Mouse (Mus musculus) testis, postnatal 10 days (tissue): ENCODE measurements around the gene Trim80.
"Not testable (repeated sequence)": the region's sequence is repeated elsewhere in the genome, so short reads cannot be mapped to it uniquely, and the experiment has no call there.

Experiments
- DNase-seq: peaks from one replicate; pipeline ENCODE4 v3.0.0; 2021; ENCODE audit warnings: low spot score

Gene Trim80

GRCm38 (mm10) chr11:115462243-115462891, 22.0 kb downstream of the Trim80 start, which contains the start of gene Slc16a5:
Gene Slc16a5, plus strand, starts transcription at chr11:115462474.
- DNase-seq, result no peak

DNA sequence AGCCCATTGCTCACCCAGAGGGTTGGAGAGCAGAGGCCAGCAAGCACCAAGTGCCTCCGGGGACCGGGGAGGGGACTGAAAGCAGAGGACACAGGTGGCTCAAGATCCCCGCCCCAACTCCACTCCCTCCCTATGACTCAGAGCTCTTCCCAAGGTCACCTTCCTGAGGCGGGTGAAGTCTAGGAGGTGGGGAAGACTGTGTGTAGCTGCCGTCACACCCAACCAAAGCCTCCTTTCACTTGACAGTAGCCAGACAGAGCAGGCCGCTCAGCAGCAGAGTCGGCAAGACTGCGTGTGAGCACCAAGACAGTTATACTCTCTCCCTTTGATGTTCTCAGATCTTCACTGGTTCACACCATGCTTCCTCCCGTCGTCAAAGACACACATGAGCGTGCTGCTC, 23.1 kb downstream of the Trim80 start:
- no peak for DNase-seq

GRCm38 (mm10) chr11:115464851-115465250, 24.5 kb downstream of the Trim80 start:
- no peak for DNase-seq

DNA sequence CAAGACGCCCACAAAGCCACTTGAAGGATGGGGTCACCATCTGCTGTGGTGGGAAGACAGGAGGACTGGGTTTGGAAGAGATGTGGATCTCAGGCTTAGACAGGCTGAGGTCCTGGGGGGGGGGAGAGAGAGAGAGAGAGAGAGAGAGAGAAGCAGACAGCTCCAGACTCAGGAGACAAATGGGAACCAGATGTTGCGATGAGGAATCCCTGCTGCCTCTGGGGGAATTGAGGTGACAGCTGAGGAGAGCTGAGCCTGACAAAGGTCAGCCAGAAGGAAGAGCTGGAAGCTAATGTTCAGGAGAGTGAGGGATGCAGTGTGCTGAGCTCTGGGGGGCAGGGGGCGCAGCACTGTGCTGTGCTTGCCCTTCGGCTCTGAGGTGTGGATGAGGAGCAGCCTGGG, 26.9 kb downstream of the Trim80 start:
- DNase-seq, result no peak

DNA sequence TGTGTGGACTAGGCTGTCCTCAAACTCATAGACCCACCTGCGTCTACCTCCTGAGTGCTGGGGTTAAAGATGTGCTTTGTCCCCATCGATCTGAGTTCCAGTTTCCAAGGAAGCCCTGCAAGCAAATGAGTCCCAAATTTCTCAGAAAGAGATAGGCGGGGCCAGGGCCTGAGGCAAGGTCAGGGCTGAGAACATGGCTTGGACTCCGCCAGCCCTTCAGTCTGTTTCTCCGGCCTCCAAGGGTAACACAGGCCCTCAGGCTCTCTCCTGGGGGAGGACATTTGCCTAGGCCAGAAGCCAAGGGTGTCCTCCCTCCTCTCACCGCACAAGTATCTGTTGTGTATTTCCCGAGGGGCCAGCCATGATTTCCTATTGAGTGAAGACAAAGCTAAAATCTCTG, 31.8 kb downstream of the Trim80 start:
- DNase-seq, result no peak

- DNase-seq, result peak; percentile 96
These were observed 33.4 kb downstream of the Trim80 start for GRCm38 (mm10) chr11:115473626-115474275.

DNA sequence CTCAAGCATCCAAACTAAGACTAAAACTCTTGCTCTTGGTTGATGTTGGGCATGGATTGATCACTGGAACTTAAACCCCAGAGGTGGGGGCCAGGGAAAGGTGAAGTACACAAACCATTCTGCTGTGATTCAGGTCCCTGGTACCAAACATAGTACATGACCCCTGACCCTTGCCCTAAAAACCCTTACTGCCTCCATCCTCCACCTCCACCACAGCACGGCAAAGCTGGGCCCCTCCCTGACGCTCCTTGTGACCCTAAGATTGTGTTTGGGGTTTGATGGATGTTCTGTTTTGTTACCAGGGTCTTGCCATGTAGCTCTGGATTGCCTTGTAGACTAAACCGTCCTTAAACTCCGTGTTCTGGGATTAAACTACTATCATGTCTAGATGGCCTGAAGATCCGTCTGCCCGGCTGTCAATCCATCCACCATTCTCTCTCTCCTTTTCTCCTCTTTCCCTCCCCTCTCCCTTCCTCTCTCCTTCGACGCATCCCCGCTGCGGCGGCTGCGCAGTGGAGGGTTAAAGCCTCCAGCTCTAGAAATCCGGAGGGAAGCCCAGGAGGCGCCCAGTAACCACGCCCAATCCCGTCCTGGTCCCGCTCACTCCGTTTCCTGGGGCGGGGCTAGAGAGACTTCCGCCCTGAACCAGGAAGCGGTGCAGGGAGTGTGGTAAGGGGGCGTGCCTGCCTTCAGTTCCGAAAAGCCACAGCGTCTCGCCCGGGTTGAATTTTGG, 34.8 kb downstream of the Trim80 start, which contains the start of gene Armc7:
Armc7 (plus strand) TSS at position 643 of the 733 bp plus-strand sequence.
- peak; percentile 97 for DNase-seq

GRCm38 (mm10) chr11:115475758-115476237, 35.5 kb downstream of the Trim80 start:
- no peak for DNase-seq

DNA sequence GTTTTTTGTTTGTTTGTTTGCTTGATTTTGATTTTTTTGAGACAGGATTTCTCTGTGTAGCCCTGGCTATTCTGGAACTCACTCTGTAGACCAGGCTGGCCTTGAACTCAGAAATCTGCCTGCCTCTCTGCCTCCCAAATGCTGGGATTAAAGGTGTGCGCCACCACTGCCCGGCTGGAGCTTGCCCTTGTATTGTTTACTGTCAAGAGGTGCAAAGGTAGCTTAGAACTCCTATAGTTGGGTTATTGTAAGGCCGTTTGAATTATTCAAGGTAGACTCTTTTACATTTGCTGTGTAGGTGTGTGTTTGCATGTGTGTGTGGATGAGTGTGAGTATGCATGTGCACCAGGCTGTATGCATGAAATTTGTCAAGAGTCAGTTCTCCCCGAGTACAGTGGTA, 36.3 kb downstream of the Trim80 start:
- not testable (repeated sequence) for DNase-seq

DNA sequence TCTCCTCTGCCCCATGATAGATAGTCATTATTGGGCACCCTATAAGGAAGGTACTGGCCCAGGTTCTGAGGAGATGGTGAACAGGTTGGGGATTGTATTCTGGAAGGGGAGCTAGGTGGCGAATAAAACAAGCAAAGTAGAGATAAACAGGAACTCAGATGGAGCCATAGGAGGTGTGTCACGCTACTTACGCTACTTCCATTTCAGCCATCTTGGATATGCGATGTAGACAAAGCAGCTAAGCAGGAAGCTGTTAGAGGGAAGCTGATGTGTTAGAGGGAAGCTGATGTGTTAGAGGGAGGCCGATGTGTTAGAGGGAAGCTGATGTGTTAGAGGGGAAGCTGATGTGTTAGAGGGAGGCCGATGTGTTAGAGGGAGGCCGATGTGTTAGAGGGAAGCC, 37.0 kb downstream of the Trim80 start:
- not testable (repeated sequence) for DNase-seq

DNA sequence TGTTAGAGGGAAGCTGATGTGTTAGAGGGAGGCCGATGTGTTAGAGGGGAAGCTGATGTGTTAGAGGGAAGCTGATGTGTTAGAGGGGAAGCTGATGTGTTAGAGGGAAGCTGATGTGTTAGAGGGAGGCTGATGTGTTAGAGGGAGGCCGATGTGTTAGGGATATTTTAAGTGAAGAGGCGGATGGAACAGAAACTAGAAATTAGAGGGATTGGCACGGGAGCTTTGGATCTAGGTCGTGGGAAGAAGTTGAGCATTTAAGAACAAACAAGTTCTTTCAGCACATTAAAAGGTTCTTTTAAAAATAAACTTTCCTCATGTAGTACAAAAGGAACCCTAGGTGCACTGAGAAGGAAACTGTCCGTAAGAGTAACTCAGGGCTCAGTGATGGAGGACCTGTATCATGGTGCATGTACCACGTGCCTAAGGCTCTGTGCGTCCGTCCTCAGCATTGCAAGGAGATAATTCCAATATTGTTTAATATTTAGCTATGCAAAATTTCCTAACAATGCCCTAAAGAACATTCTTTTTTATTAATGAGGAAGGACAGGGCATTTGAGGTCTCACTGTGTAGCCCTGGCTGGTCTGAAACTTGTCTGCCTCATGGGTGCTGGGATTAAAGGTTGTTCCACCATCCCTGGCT, 38.1 kb downstream of the Trim80 start:
- no peak for DNase-seq

GRCm38 (mm10) chr11:115481553-115482259, 41.4 kb downstream of the Trim80 start:
- no peak for DNase-seq

- DNase-seq, result no peak
These were observed 42.9 kb downstream of the Trim80 start for GRCm38 (mm10) chr11:115483278-115483677.

DNA sequence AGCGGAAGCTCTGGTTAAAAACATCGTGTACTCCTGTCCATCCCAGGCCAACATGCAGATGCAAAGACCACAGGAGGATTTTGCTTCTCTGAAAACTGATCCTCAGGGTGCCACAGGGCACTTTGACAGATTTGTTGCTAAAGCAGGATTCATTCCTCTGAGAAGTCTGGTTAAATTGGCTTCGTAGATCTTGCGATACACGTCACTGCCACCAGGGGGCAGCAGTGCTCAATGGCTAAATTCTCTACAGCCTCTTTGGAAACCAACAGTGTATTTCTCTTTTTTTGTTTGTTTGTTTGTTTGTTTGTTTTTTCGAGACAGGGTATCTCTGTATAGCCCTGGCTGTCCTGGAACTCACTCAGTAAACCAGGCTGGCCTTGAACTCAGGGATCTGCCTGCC, 43.4 kb downstream of the Trim80 start:
- DNase-seq, result peak; percentile 88

- DNase-seq, result no peak
These were observed 44.8 kb downstream of the Trim80 start for GRCm38 (mm10) chr11:115485155-115485554.

- no peak for DNase-seq
These were observed 48.3 kb downstream of the Trim80 start for GRCm38 (mm10) chr11:115488551-115489104.

DNA sequence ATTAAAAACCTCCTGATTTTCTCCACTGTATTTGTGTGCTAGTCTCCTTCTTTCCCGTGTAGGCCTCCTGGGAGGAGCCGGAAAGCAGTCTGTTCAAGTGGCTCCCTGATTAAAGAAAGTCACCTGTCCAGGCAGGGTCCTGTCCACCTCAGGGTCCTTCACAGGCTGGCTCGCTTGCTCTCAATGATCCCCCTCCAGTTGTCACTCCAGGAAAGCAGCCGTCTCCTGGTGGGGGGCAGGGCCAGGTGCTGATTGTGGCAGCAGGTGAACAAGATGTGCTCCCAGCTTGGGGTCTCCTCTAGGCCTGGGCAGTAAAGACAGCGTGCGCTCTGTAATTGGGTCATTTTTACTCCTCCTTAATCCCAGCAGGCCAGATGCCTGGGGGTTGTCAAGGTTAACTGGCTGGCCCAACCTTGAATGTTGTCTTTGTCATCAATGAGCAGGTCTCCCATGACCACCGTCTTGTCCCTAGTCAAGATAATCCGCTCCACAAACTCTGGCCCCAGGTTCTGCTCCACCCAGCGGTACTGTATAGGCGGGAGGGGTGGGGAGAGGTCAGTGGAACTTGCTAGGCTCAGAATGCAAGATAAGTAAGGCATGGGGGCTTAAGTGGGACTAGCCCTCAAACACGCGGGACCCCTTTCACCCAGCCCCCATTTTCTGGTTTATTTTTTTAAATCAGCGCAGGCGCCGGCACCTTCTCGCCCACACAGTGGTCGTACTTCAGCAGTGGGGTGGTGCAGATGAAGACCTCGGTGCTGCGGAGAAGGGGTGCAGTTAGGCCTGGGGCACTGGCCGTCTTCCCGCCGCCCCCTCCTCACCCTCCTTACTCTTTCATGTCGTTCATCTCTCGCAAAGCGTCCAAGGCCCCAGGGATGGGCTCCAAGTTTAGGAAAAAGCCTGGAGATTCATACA, 50.4 kb downstream of the Trim80 start:
- no peak for DNase-seq

GRCm38 (mm10) chr11:115491356-115492083, 51.2 kb downstream of the Trim80 start, which contains the start of gene Nt5c:
Gene Nt5c, minus strand, starts transcription at chr11:115491862.
- peak; percentile 81 for DNase-seq

- no peak for DNase-seq
These were observed 52.0 kb downstream of the Trim80 start for GRCm38 (mm10) chr11:115492387-115492786.
